Mouse (Mus musculus) lung, postnatal 14 days (tissue): ENCODE results near the gene Cars2.
"Not testable (repeated sequence)": the region's sequence is repeated elsewhere in the genome, so short reads cannot be mapped to it uniquely, and the experiment has no call there.

Source experiments
- DNase-seq: peaks from one replicate; pipeline ENCODE4 v3.0.0; 2021

Gene Cars2

GRCm38 (mm10) chr8:11470694-11471093, 79.9 kb downstream of the Cars2 start:
- no peak for DNase-seq

- DNase-seq: peak; percentile 67
Measured at GRCm38 (mm10) chr8:11469095-11469494, 81.5 kb downstream of the Cars2 start.

GRCm38 (mm10) chr8:11466528-11466927, 84.1 kb downstream of the Cars2 start:
- DNase-seq: not testable (repeated sequence)

- no peak for DNase-seq
Measured at GRCm38 (mm10) chr8:11465619-11466018, 85.0 kb downstream of the Cars2 start.

- DNase-seq: no peak
Measured at GRCm38 (mm10) chr8:11464707-11464964, 85.9 kb downstream of the Cars2 start.
